Mouse (Mus musculus): ENCODE measurements around the gene Rpl37a. TPM values are rescaled to one million over a fixed set of nuclear protein-coding genes. Genes with fewer than 3 reads are reported as not detected.

The Rpl37a gene
- 1,187 and 1,254 TPM in 2 replicates for polyA plus RNA-seq (2014; fragmentation: Nextera tagmentation; extraction: Ambion mirVana)

GRCm38 (mm10) chr1:72710753-72711653, at the start of gene Rpl37a:
Rpl37a (plus strand) TSS chr1:72711290.
- 2% methylated on average over 68 of the region's 68 CpGs for WGBS (ENCODE audit: insufficient replicate concordance)
- ATAC-seq (replicated peaks; ENCODE audit: insufficient number of reproducible peaks, low FRiP score, low TSS enrichment) = peak; percentile 74
- peaks cover 15% of the 10 kb centered on the region; the same call in 1 of the 2 replicates for H3K36me3 ChIP-seq (ENCODE audit: control insufficient read depth, insufficient read depth, low read length)
- no peaks in the 10 kb centered on the region for H3K9me3 ChIP-seq (replicated peaks; ENCODE audit: control insufficient read depth, low read length)
- H3K4me2 ChIP-seq = peak within 1 kb of the TSS; percentile 83
- no peaks in the 10 kb centered on the region for H3K27me3 ChIP-seq (ENCODE audit: control insufficient read depth, insufficient read depth, low read length)
- peak within 1 kb of the TSS; percentile 81 for H3K4me3 ChIP-seq (ENCODE audit: low read depth, low read length)
- H3K9ac ChIP-seq (ENCODE audit: low read depth, low read length) = peak within 1 kb of the TSS; percentile 95
- peak within 1 kb of the TSS; percentile 88 for H3K27ac ChIP-seq (ENCODE audit: low read depth, low read length)
- H3K4me1 ChIP-seq (ENCODE audit: control insufficient read depth, insufficient read depth, low read length) = peaks cover 11% of the 10 kb centered on the region

GRCm38 (mm10) chr1:72673070-72673469, 38.0 kb upstream of the Rpl37a start:
- Histone ChIP-seq H3K4me3 (ENCODE audit: low read depth, low read length) (no peak overlapping the region), H3K27ac (ENCODE audit: low read depth, low read length) (no peak overlapping the region), H3K27me3 (ENCODE audit: control insufficient read depth, insufficient read depth, low read length) (no peaks in the 10 kb centered on the region), H3K9ac (ENCODE audit: low read depth, low read length) (no peak overlapping the region), H3K36me3 (ENCODE audit: control insufficient read depth, insufficient read depth, low read length) (no peaks in the 10 kb centered on the region), H3K4me1 (ENCODE audit: control insufficient read depth, insufficient read depth, low read length) (no peaks in the 10 kb centered on the region), H3K4me2 (no peak overlapping the region), H3K9me3 (replicated peaks; ENCODE audit: control insufficient read depth, low read length) (no peaks in the 10 kb centered on the region)
- 50% methylated on average over 3 of the region's 3 CpGs for WGBS (ENCODE audit: insufficient replicate concordance)
- ATAC-seq (replicated peaks; ENCODE audit: insufficient number of reproducible peaks, low FRiP score, low TSS enrichment) = no peak

GRCm38 (mm10) chr1:72696256-72696655, 14.8 kb upstream of the Rpl37a start:
- no peak overlapping the region for H3K4me2 ChIP-seq
- H3K4me3 ChIP-seq (ENCODE audit: low read depth, low read length) = no peak overlapping the region
- no peaks in the 10 kb centered on the region for H3K4me1 ChIP-seq (ENCODE audit: control insufficient read depth, insufficient read depth, low read length)
- no peaks in the 10 kb centered on the region for H3K36me3 ChIP-seq (ENCODE audit: control insufficient read depth, insufficient read depth, low read length)
- 48% methylated on average over 3 of the region's 3 CpGs for WGBS (ENCODE audit: insufficient replicate concordance)
- H3K27me3 ChIP-seq (ENCODE audit: control insufficient read depth, insufficient read depth, low read length) = no peaks in the 10 kb centered on the region
- no peak overlapping the region for H3K27ac ChIP-seq (ENCODE audit: low read depth, low read length)
- ATAC-seq (replicated peaks; ENCODE audit: insufficient number of reproducible peaks, low FRiP score, low TSS enrichment) = no peak
- no peaks in the 10 kb centered on the region for H3K9me3 ChIP-seq (replicated peaks; ENCODE audit: control insufficient read depth, low read length)
- no peak overlapping the region for H3K9ac ChIP-seq (ENCODE audit: low read depth, low read length)

- no peaks in the 10 kb centered on the region for H3K27me3 ChIP-seq (ENCODE audit: control insufficient read depth, insufficient read depth, low read length)
- no peak for ATAC-seq (replicated peaks; ENCODE audit: insufficient number of reproducible peaks, low FRiP score, low TSS enrichment)
- no peak overlapping the region for H3K9ac ChIP-seq (ENCODE audit: low read depth, low read length)
- H3K9me3 ChIP-seq (replicated peaks; ENCODE audit: control insufficient read depth, low read length) = no peaks in the 10 kb centered on the region
- H3K36me3 ChIP-seq (ENCODE audit: control insufficient read depth, insufficient read depth, low read length) = no peaks in the 10 kb centered on the region
- no peaks in the 10 kb centered on the region for H3K4me1 ChIP-seq (ENCODE audit: control insufficient read depth, insufficient read depth, low read length)
- H3K27ac ChIP-seq (ENCODE audit: low read depth, low read length) = no peak overlapping the region
- 66% methylated on average over 4 of the region's 4 CpGs for WGBS (ENCODE audit: insufficient replicate concordance)
- H3K4me2 ChIP-seq = no peak overlapping the region
- no peak overlapping the region for H3K4me3 ChIP-seq (ENCODE audit: low read depth, low read length)
Measured at GRCm38 (mm10) chr1:72698651-72699050, 12.4 kb upstream of the Rpl37a start.

GRCm38 (mm10) chr1:72700479-72700878, 10.6 kb upstream of the Rpl37a start, which contains the start of gene Ankar:
Ankar (minus strand) TSS chr1:72700579.
- no peaks in the 10 kb centered on the region for H3K9me3 ChIP-seq (replicated peaks; ENCODE audit: control insufficient read depth, low read length)
- H3K27me3 ChIP-seq (ENCODE audit: control insufficient read depth, insufficient read depth, low read length) = no peaks in the 10 kb centered on the region
- ATAC-seq (replicated peaks; ENCODE audit: insufficient number of reproducible peaks, low FRiP score, low TSS enrichment) = no peak
- H3K27ac ChIP-seq (ENCODE audit: low read depth, low read length) = no peak within 1 kb of the TSS
- H3K4me3 ChIP-seq (ENCODE audit: low read depth, low read length) = no peak within 1 kb of the TSS
- H3K36me3 ChIP-seq (ENCODE audit: control insufficient read depth, insufficient read depth, low read length) = no peaks in the 10 kb centered on the region
- WGBS (ENCODE audit: insufficient replicate concordance) = 76% methylated on average over 11 of the region's 11 CpGs
- no peak within 1 kb of the TSS for H3K4me2 ChIP-seq
- no peak within 1 kb of the TSS for H3K9ac ChIP-seq (ENCODE audit: low read depth, low read length)
- H3K4me1 ChIP-seq (ENCODE audit: control insufficient read depth, insufficient read depth, low read length) = no peaks in the 10 kb centered on the region

GRCm38 (mm10) chr1:72707525-72707924, 3.6 kb upstream of the Rpl37a start:
- 42% methylated on average over 4 of the region's 4 CpGs for WGBS (ENCODE audit: insufficient replicate concordance)
- no peak for ATAC-seq (replicated peaks; ENCODE audit: insufficient number of reproducible peaks, low FRiP score, low TSS enrichment)

GRCm38 (mm10) chr1:72711684-72712083, 594 bp downstream of the Rpl37a start:
- H3K9ac ChIP-seq (ENCODE audit: low read depth, low read length) = peak overlapping the region; percentile 95
- no peaks in the 10 kb centered on the region for H3K9me3 ChIP-seq (replicated peaks; ENCODE audit: control insufficient read depth, low read length)
- H3K36me3 ChIP-seq (ENCODE audit: control insufficient read depth, insufficient read depth, low read length) = peaks cover 15% of the 10 kb centered on the region; the same call in 1 of the 2 replicates
- peak overlapping the region; percentile 81 for H3K4me3 ChIP-seq (ENCODE audit: low read depth, low read length)
- ATAC-seq (replicated peaks; ENCODE audit: insufficient number of reproducible peaks, low FRiP score, low TSS enrichment) = no peak; the same call in 1 of the 2 replicates
- peak overlapping the region; percentile 83 for H3K4me2 ChIP-seq
- H3K27me3 ChIP-seq (ENCODE audit: control insufficient read depth, insufficient read depth, low read length) = no peaks in the 10 kb centered on the region
- peak overlapping the region; percentile 88 for H3K27ac ChIP-seq (ENCODE audit: low read depth, low read length)
- peaks cover 11% of the 10 kb centered on the region for H3K4me1 ChIP-seq (ENCODE audit: control insufficient read depth, insufficient read depth, low read length)
- 2% methylated on average over 17 of the region's 17 CpGs for WGBS (ENCODE audit: insufficient replicate concordance)

More at GRCm38 (mm10) chr1:72707525-72707924, 3.6 kb upstream of the Rpl37a start:
- Histone ChIP-seq H3K4me3 (ENCODE audit: low read depth, low read length) (no peak overlapping the region), H3K4me1 (ENCODE audit: control insufficient read depth, insufficient read depth, low read length) (peaks cover 3% of the 10 kb centered on the region), H3K4me2 (no peak overlapping the region), H3K9ac (ENCODE audit: low read depth, low read length) (no peak overlapping the region), H3K27ac (ENCODE audit: low read depth, low read length) (no peak overlapping the region), H3K9me3 (replicated peaks; ENCODE audit: control insufficient read depth, low read length) (no peaks in the 10 kb centered on the region), H3K36me3 (ENCODE audit: control insufficient read depth, insufficient read depth, low read length) (no peaks in the 10 kb centered on the region), H3K27me3 (ENCODE audit: control insufficient read depth, insufficient read depth, low read length) (no peaks in the 10 kb centered on the region)

GRCm38 (mm10) chr1:72714547-72714946, 3.5 kb downstream of the Rpl37a start:
- no peak overlapping the region for H3K27ac ChIP-seq (ENCODE audit: low read depth, low read length)
- WGBS (ENCODE audit: insufficient replicate concordance) = 71% methylated on average over 4 of the region's 4 CpGs
- H3K9ac ChIP-seq (ENCODE audit: low read depth, low read length) = no peak overlapping the region
- H3K9me3 ChIP-seq (replicated peaks; ENCODE audit: control insufficient read depth, low read length) = no peaks in the 10 kb centered on the region
- H3K27me3 ChIP-seq (ENCODE audit: control insufficient read depth, insufficient read depth, low read length) = no peaks in the 10 kb centered on the region
- no peak overlapping the region for H3K4me3 ChIP-seq (ENCODE audit: low read depth, low read length)
- H3K36me3 ChIP-seq (ENCODE audit: control insufficient read depth, insufficient read depth, low read length) = peaks cover 15% of the 10 kb centered on the region; the same call in 1 of the 2 replicates
- no peak overlapping the region for H3K4me2 ChIP-seq
- ATAC-seq (replicated peaks; ENCODE audit: insufficient number of reproducible peaks, low FRiP score, low TSS enrichment) = no peak
- H3K4me1 ChIP-seq (ENCODE audit: control insufficient read depth, insufficient read depth, low read length) = peaks cover 11% of the 10 kb centered on the region

Measured in heart, embryonic 11.5 days (tissue).